Mouse (Mus musculus): Measurements from ENCODE around the gene Lmf1.

The Lmf1 gene

DNA sequence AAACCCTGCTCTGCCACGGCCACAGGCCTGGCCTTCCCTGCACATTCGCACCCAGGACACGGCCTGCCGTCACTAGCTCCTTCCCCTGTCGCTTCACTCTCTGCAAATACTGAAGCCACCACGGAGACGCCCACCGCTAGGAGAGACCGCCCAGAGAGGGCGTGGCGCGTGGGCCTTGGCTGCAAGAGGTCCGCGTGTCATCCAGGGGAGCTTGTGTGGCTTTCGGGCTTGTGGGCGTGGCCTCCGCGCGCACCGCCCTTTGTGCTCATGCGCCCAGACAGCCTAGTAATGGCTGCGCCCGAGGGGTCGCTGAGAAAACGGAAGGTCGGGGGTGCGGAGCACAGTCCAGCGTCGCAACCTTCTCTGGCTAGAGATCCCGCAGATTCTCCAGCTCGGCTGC lies at the start of gene Lmf1:
Lmf1 (plus strand) TSS at position 166 of the 400 bp plus-strand sequence.
- peak; percentile 97 for ATAC-seq (ENCODE audit: insufficient number of reproducible peaks, low FRiP score, low TSS enrichment)

DNA sequence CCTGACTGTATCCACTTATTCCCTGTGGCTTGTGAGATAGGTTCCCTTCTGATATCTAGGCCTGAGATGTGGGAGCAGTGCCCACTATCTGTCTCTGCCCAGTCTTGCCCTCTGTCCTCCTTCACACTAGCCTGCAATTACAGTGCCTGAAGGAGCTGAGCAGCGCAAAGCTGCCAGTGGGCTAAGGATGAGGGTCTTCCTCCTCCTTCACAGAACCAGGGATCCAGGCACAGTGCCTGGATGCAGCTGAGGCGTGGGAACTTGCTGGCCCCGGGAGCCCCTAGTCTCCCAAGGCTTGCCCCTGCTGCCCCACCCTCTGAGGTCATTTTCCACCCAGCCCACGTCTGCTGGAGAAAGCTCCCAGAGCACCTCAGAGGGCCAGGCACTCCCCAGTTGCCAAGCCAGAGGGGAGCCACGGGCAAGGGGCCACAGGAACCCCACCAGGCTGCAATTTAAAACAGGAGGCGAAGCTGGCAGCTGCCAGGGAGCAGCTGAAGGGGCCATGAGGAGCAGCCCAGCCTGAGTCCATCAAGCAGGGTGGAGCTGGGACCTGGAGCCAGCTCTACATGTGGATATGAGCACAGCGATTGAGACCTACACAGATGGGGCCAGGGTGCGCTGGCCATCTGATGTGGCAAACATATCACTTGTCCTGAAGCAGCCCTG lies 48.4 kb upstream of the Lmf1 start:
- no peak for ATAC-seq (ENCODE audit: insufficient number of reproducible peaks, low FRiP score, low TSS enrichment)

DNA sequence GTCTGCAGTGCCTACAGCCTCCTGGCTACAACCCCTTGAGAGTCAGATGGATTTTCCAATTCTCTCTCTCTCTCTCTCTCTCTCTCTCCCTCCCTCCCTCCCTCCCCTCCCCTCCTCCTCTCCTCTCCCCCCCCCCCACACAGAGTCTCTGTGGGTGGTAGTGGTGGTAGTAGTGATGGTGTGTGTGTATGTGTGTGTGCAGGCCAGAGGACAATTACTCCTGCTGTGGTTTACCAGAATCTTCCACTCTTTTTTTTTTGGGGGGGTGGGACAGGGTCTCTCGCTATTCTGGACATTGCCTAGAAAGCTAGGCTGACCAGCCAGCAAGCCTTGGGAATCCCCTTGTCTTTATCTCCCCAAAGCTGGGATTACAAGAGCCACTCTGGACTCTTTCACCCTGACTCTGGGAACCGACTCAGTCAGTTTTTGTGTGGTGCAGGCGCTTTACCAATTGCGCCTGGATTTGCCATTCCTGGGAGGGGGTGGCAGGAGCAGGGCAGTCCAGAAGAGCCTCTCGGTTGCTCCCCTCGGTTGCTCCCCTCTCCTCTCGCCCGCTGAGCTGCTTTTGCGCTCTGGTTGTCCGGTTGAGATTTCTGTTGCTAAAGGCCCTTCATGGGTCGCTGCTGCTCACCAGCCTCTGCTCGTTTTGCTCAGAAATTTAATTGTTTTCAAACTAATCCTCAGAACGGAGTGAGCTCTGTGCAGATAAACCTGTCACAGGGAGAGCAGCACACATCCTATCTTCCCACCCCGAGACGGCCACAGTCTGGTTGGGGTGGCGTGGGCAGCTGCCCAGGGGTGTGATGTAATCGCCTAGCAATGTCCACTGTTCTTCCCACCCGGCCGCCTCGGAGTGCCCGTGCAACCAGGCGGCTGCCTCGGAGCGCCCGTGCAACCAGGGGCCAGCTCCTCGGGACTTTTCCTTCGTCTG lies 39.7 kb upstream of the Lmf1 start:
- ATAC-seq (ENCODE audit: insufficient number of reproducible peaks, low FRiP score, low TSS enrichment), result no peak

DNA sequence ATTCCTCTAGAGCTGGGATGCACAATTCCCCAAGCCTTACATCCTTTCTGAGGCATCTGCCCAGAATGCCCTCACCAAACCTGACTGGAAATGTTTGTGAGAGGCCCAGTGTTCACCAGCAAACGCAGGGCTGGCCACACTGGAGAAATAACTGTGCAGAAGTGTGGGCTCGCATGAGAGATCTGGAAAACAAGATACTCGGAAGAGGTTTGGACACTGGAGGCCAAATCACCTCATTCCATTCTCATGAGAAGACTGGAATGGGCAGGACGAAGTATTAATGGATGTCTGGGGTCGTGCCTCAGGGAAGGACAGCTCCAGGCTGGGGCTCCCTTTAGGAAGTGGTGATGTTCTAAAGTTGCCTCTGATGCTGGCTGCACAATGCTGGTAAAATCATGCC lies 38.2 kb upstream of the Lmf1 start:
- ATAC-seq (ENCODE audit: insufficient number of reproducible peaks, low FRiP score, low TSS enrichment), result no peak

DNA sequence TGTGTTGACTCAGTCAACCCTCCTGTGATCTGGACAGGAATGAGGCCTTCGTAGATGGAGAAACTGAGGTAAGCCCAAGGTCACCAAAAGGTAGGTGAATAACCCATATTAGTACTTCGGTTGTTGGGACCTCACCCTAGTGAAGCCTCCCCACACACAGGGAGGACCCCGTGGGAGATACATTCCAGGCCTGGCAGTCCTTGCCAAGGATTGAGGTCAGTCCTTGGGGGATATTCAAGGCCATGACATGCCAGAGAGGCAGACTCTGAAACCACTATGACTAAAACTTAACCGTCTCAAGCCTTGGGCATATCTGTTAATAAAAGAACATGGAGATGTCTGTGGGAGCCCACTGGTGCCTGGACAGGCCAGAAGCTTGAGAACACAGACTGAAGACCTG lies 37.1 kb upstream of the Lmf1 start:
- no peak for ATAC-seq (ENCODE audit: insufficient number of reproducible peaks, low FRiP score, low TSS enrichment)

DNA sequence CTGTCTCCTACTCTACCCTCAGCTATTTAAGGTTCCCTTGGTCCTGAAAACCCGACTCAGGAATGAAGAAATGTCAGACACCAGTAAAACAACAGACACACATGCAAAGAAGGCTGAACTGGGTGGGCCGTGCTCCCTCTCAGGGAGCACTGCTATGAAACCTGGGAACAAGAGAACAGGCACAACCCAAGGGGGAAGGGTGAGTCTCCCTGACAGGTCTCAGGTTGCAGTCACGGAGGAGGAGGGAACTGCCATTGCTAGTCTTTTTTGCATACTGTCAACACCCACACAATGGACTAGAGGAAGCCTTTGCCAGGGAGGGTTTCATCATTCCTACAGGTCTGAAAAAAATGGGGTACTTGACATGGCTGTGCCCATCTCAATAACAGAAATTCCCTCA lies 31.9 kb upstream of the Lmf1 start:
- no peak for ATAC-seq (ENCODE audit: insufficient number of reproducible peaks, low FRiP score, low TSS enrichment)

DNA sequence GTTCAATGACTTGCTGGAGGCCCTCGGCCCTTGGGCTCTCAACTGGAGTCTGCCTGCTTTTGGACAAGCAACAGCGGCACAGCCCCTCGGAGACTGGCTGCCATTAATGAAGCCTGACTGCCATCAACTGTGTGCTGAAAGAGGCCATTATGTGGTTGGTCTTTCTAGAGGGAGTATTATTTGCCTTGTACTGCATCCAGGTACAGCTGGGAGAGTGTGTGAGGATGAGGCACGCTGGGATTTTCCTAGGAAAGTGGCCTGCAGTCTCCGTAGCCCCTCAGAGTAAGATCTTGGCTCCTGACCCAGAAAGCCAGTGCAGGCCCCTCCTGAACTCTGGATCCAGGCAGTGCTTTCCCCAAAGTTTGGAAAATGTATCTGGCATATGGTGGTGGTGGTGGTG lies 28.9 kb upstream of the Lmf1 start:
- ATAC-seq (ENCODE audit: insufficient number of reproducible peaks, low FRiP score, low TSS enrichment), result no peak

DNA sequence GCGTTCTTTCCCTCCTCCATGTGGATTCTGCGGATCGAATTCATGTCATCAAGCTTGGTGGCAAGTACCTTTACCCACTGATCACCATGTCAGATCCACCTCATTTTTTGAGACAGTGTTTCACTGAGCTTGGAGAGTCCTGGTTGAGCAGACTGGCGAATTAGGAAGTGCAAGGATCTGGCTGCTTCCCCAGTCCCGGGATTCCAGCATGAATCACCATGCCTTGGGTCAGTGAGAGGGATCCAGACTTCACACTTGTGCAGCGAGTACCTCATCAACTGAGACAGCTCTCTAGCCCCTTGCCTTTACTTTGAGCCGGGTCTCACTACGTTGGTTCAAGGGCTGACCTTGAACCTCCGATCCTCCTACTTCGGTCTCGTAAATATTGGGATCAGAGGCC lies 27.6 kb upstream of the Lmf1 start:
- ATAC-seq (ENCODE audit: insufficient number of reproducible peaks, low FRiP score, low TSS enrichment), result no peak

DNA sequence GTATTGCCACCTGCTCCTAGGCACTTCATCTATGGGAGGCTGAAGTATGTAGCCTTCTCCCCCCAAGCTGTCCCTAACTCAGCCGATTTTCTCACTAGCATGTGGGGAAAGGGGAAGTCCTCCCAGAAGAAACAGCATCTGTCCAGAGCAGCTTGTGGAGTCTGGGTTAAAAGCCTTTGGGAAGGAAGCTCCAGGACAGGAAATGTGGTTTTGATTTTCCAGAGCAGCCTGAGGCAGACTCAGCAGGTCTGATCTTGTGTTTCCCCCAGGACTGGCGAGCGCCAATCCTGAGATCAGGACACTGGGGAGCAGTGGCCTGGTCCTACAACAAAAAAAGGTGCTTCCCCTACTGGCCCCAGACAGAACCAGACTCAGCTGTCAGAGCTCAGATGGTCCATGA lies 23.7 kb upstream of the Lmf1 start:
- no peak for ATAC-seq (ENCODE audit: insufficient number of reproducible peaks, low FRiP score, low TSS enrichment)

DNA sequence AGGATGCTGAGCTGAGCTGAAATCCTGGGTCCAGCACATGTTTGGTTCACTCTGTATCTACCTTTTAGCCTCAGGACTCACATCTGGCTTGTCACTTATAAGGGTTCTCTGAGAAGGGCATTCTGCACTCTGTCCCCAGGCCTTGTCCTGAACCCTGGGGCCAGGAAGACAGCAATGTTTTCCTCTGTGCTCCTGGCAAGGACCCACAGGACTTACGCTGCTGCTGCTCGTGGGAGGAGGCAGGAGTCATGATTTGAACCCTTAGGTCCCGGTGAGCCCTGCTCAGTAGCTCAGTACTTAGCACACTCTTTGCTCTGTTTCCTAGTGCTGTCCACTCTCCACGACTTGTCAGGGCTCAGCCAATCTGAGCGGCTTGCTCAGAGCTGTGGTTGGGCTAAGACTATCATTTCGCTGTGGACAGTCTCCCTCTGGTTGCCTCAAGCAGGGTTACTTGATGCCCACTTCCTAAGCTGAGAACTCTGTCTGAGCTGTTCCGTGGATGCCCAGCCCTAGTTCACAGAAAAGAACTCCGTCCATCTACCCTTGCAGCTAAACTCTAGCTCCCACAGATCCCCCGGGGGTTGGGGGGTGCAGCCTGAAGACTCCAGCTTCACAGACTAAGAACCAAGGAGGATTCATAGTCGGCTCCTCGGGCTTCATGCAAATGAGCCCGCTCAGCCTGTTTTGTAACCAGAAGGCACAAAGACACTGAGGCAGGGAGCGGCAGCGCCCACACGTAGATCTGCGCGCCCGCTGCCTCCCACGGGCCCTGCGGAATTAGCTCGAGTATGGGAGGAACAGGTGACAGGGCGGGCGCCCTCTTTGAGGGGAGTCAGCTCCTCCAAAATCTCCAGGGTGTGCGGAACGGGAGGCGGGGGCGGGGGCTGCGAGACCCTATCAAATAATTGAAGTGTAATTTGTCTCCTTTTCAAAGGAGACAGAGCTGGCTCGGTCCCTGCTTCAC lies 22.9 kb upstream of the Lmf1 start:
- no peak for ATAC-seq (ENCODE audit: insufficient number of reproducible peaks, low FRiP score, low TSS enrichment)

DNA sequence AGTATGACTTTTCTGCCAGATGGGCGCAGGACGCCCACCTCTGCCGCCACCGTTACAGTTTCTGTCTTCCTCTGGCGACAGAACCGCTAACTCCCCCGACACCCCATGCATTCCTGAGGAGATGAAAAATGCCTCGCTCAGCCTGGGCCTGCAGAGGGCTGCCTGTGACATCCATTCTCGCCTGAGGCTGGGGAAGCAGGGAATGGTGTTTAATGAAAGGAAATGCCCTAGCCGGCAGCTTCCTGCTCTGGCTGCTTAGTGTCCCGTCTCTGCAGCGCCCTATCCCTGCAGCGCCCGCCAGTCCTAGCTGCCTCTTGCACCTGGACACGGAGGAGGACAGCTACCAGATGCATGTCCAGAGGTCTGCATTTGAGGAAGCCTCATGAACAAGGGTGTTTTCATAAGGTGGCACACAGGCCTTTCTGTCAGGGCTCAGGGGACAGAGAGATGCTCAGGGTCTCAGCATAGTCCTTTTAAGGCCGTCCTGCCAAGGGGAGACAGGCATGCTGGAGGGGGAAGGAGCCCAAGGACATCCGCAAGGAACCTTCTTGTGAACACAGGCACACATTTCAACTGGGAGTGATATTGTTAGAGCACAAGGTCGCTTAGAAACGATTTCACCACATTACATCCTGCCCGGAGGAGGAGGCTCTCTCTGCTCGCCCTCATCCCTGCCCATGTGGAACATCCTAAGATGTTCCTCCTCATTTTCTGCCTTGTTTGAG lies 22.1 kb upstream of the Lmf1 start:
- ATAC-seq (ENCODE audit: insufficient number of reproducible peaks, low FRiP score, low TSS enrichment), result no peak

DNA sequence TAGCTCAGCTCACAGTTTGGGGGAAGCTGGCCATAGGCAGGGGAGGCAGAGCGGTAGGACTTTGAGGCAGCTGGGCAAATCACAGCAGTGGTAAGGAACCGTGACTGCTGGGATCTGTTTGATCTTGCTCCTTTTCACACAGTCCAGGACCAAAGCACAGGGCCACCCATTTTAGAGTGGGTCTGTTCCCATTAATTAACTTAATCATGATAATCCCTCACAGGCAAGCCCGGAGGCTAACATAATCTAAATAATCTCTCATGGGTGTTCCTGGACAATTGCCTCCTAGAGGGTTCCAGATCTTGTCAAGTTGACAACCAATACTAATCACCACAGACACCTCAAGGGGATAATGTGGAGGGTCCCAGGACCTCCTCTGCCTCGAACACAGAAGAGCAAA lies 19.3 kb upstream of the Lmf1 start:
- no peak for ATAC-seq (ENCODE audit: insufficient number of reproducible peaks, low FRiP score, low TSS enrichment)

DNA sequence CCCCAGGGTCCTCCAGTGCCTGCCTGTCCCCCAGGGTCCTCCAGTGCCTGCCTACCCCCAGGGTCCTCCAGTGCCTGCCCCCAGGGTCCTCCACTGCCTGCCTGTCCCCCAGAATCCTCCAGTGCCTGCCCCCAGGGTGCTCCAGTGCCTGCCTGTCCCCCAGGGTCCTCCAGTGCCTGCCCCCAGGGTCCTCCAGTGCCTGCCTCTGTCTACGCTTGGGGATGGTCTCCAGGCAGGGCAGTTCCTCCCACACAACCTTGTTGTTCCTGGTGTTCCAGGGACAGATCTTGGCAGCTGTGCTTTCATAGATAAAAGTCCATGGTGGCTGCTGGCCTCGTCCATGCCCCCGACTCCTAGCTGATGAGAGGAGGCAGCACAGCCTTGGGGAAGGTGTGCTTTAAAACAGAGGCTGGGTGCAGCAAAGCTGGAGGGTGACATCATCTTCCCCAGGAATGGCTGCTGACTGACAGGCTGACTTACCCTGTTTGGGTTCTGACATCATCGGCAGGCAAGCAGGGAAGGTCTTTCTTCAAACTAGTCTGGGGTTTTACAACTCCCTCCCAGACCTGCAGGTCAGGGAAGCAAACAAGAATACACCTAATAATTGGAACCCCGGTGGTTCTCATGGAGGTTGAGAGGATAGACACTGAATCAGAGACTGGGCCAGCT lies 18.2 kb upstream of the Lmf1 start:
- no peak for ATAC-seq (ENCODE audit: insufficient number of reproducible peaks, low FRiP score, low TSS enrichment)

DNA sequence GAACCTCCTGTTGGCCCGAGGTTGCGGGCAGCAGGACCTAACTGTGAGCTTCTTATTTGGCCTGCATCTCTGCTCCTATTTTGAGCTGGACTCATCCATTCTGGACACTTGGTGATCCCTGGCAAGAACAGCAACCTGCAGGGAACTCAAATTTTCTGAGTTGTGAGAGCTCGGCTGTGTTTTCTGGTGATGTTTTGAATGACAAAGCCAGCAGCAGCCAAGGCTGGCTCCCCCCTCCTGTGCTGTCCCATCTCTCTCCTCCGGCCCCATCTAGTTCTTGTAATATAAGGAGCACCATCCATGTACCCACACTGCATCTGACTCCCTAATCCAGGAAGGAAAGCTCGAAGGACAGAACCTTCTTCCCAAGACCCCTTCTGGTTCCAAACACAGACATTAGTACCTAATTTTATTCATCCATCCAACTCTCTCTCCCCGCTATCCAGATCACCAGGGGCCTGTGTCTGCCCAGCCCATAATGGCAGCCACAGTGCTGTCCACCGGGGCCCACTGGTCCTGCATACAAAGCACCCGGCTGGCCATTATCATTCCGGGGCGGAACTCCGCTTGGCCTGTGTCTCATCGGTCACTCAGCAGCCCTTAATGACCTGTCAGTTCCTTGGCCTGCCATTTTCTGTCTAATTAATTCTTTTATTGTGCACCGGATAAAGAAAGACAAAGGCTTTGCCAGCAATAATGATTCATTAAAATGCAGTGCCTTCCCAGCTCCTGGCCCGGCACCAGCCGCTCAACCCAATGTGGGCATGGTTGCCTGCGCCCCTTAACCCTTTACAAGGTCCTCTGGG lies 17.5 kb upstream of the Lmf1 start:
- no peak for ATAC-seq (ENCODE audit: insufficient number of reproducible peaks, low FRiP score, low TSS enrichment)

DNA sequence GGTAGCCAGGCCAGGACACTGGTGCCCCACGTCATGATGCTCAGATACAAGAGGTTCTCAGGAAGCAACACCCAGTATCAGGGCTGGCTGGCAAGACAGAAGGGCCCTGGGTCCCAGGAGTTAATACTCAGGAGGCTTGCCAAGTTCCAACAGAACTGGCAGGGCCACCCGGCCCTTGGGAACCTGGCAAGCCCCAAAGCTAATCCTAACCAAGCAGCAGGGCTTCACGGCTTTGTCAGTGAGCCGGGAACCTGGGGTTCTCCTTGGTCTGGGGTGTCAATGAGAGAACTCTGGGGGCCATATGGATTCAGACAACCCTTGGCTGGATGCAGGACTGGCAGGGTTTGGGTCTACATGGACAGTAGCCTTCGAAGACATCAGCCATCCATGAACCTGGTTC lies 14.4 kb upstream of the Lmf1 start:
- ATAC-seq (ENCODE audit: insufficient number of reproducible peaks, low FRiP score, low TSS enrichment), result no peak

DNA sequence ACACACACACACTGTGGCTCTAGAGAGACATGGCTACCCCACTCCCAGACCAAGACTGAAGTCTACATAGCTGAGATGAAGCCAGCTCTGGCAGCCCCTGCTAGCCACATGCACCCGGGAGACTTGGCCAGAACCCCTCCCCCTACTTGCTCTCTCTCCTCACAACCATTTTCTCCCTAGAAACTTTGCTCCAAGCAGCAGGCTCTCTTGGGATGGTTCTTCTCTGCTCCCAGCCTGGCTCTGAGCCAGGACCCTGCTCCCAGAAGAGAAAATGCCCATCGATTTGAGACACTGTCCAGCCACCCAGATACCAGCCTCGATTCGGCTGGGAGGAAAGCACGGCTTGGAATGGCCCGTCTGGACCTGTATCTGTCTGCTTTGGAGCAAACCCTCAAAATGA lies 13.6 kb upstream of the Lmf1 start:
- ATAC-seq (ENCODE audit: insufficient number of reproducible peaks, low FRiP score, low TSS enrichment), result no peak

DNA sequence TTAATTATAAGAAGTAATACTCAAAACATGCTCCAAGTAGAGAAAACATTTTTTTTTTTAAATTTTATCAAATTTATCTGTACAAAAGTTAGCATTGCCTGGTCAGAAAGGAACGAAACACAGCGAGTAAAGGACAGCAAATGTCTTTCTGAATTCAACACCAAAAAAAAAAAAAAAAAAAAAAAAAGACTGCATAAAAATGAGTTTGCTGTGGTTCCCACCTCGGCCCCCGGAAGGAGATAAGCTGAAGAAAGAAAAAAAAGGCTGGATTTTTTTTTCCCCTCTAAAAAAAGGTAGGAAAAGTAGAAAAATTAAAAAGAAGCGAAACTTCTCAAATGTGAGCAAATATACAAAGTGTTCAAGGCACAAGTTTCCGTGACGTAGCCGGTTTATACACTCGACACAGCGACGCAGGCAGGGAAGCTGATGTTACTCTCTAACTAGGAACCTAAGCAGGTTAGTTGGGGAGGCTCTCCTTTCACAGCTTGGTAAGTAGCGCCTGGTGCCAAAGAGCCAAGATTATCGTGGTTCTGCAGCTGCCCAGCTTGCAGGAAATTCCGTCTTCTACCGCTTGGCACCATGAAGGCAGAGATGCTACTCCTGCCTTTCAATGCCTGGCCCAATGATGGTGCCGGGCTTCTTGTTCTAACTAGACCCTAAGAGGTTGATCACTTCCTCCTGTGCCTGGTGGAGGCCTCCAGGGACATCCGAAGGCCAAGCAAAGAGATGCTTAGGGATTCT lies 12.9 kb upstream of the Lmf1 start:
- ATAC-seq (ENCODE audit: insufficient number of reproducible peaks, low FRiP score, low TSS enrichment), result no peak

DNA sequence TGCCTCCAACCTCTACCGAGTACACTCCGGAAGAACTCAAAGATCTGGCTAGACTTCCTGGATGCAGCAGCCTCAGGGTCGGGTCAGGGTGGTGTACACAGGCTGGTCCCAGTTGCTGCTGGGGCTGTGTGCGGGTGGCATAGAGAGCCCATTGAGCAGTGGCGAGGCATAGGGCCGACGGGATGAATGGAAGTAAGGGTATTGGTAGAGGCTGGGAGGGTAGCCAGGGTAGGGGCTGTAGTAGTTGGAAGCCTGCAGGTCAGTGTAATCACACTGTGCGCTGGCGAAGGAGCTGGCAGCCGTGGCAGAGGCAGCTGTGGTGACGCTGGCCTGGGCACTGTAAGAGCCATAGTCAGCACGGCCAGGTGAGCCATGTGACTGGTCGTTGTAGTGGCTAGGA lies 11.6 kb upstream of the Lmf1 start:
- no peak for ATAC-seq (ENCODE audit: insufficient number of reproducible peaks, low FRiP score, low TSS enrichment)

Data from cerebellum, adult (tissue).